8 mouse cellular contexts compared by ENCODE assay signal in genomic region chr5:30907413-30908059, GRCm38 (mm10). TPM values are rescaled to one million over a fixed set of nuclear protein-coding genes. Genes with fewer than 3 reads are reported as not detected.
A peak's percentile ranks its signal among the peaks of the same experiment; 100 is the strongest.
DNase-seq lines count a peak whose midpoint lies in the region; ATAC-seq lines count a peak whose summit lies in the region.

Ost4 (minus strand) TSS chr5:30907788.

- H3K4me2 ChIP-seq in heart, embryonic 13.5 days, result peak within 1 kb of the TSS; percentile 95
- H3K4me2 ChIP-seq in liver, embryonic 12.5 days, result peak within 1 kb of the TSS; percentile 94
- peak within 1 kb of the TSS; percentile 89 for H3K4me2 ChIP-seq in stomach, embryonic 15.5 days

- WGBS in heart, embryonic 13.5 days, result under 1% methylated on average over 58 of the region's 58 CpGs
- under 1% methylated on average over 58 of the region's 58 CpGs for WGBS in liver, embryonic 12.5 days (ENCODE audit: insufficient replicate concordance)
- WGBS in stomach, embryonic 15.5 days, result under 1% methylated on average over 58 of the region's 58 CpGs

- peak within 1 kb of the TSS; percentile 83 for H3K4me3 ChIP-seq in heart, embryonic 13.5 days
- H3K4me3 ChIP-seq in liver, embryonic 12.5 days, result peak within 1 kb of the TSS; percentile 67
- H3K4me3 ChIP-seq in stomach, embryonic 15.5 days (replicated peaks), result peak within 1 kb of the TSS; percentile 66

- H3K9me3 ChIP-seq in heart, embryonic 13.5 days, result no peaks in the 10 kb centered on the region
- no peaks in the 10 kb centered on the region for H3K9me3 ChIP-seq in liver, embryonic 12.5 days (replicated peaks)
- no peaks in the 10 kb centered on the region for H3K9me3 ChIP-seq in stomach, embryonic 15.5 days

- no peaks in the 10 kb centered on the region for H3K27me3 ChIP-seq in heart, embryonic 13.5 days (replicated peaks)
- H3K27me3 ChIP-seq in liver, embryonic 12.5 days (replicated peaks), result no peaks in the 10 kb centered on the region
- H3K27me3 ChIP-seq in stomach, embryonic 15.5 days (replicated peaks), result no peaks in the 10 kb centered on the region

- H3K36me3 ChIP-seq in heart, embryonic 13.5 days, result peaks cover 37% of the 10 kb centered on the region
- peaks cover 37% of the 10 kb centered on the region for H3K36me3 ChIP-seq in liver, embryonic 12.5 days
- peaks cover 16% of the 10 kb centered on the region; the same call in 1 of the 2 replicates for H3K36me3 ChIP-seq in stomach, embryonic 15.5 days

- DNase-seq in CD4-positive helper T cell, adult 2 months (ENCODE audit: low read depth, low spot score), result peak; percentile 97
- peak; percentile 89 for DNase-seq in brain, embryonic 18.5 days (ENCODE audit: low read depth, low spot score)
- peak; percentile 99 for DNase-seq in kidney, postnatal 10 days
- peak; percentile 96 to 97 for DNase-seq in natural killer cell, adult 2 months (ENCODE audit: low spot score in 2 of 2)

- peak within 1 kb of the TSS; percentile 94 for H3K9ac ChIP-seq in heart, embryonic 13.5 days
- H3K9ac ChIP-seq in liver, embryonic 12.5 days, result peak within 1 kb of the TSS; percentile 78
- peak within 1 kb of the TSS; percentile 59 for H3K9ac ChIP-seq in stomach, embryonic 15.5 days

- H3K4me1 ChIP-seq in heart, embryonic 13.5 days, result peaks cover 71% of the 10 kb centered on the region
- peaks cover 69% of the 10 kb centered on the region for H3K4me1 ChIP-seq in liver, embryonic 12.5 days
- peaks cover 47% of the 10 kb centered on the region for H3K4me1 ChIP-seq in stomach, embryonic 15.5 days

- ATAC-seq in erythroid progenitor cell, adult 5-6 weeks (replicated peaks; ENCODE audit: low FRiP score, poor library complexity, severe bottlenecking), result peak; percentile 90
- ATAC-seq in heart, embryonic 13.5 days (ENCODE audit: extremely low read depth, insufficient number of reproducible peaks, low FRiP score, low TSS enrichment), result peak; percentile 88
- peak; percentile 97 for ATAC-seq in liver, embryonic 12.5 days
- peak; percentile 94 for ATAC-seq in stomach, embryonic 15.5 days (ENCODE audit: insufficient read depth, low FRiP score, low read depth)

- peak within 1 kb of the TSS; percentile 99 for H3K27ac ChIP-seq in heart, embryonic 13.5 days (replicated peaks)
- peak within 1 kb of the TSS; percentile 89 for H3K27ac ChIP-seq in liver, embryonic 12.5 days
- H3K27ac ChIP-seq in stomach, embryonic 15.5 days, result peak within 1 kb of the TSS; percentile 99

RNA-seq across cellular contexts. Expression of gene Ost4, which starts in this region (rescaled TPM):
- total RNA-seq in erythroid progenitor cell, adult 5-6 weeks (2015; ENCODE audit: low replicate concordance), result 256 and 260 TPM in 2 replicates
- total RNA-seq in erythroid progenitor cell, adult 5-6 weeks (2017; ENCODE audit: low replicate concordance), result 78.4 and 188 TPM in 2 replicates
- polyA plus RNA-seq in heart, embryonic 13.5 days (2015; fragmentation: Nextera tagmentation; extraction: Ambion mirVana), result 421 and 441 TPM in 2 replicates
- polyA plus RNA-seq in liver, embryonic 12.5 days (2016; fragmentation: Nextera tagmentation; extraction: Ambion mirVana), result 374 and 383 TPM in 2 replicates
- 443 and 450 TPM in 2 replicates for polyA plus RNA-seq in stomach, embryonic 15.5 days (2015; fragmentation: Nextera tagmentation; extraction: Ambion mirVana)

Comparison
In these comparisons a context has a peak if more than half of its experiments do, and no peak if none do; other contexts are left out.
1. Peak in every context shown above with its lines: DNase-seq, ATAC-seq, H3K4me3 ChIP-seq and H3K27ac ChIP-seq.